Mouse (Mus musculus) kidney, embryonic 14.5 days (tissue): Measurements from ENCODE around the gene Megf11. TPM values are rescaled to one million over a fixed set of nuclear protein-coding genes. Genes with fewer than 3 reads are reported as not detected.
"Not testable (repeated sequence)": the region's sequence is repeated elsewhere in the genome, so short reads cannot be mapped to it uniquely, and the experiment has no call there.

Experiments
- ATAC-seq: fragments of 200-750 bp; cut with Nextera tagmentation; 2 replicates; pipeline ENCODE4 v1.8.0; 2017; ENCODE audit warnings: moderate number of reproducible peaks, mild to moderate bottlenecking, moderate TSS enrichment, moderate library complexity; ENCODE audit not compliant: low FRiP score, low TSS enrichment
- H3K27ac ChIP-seq: fragments of 300-500 bp; sonication (generic); 2 replicates; pipeline ENCODE4 v1.5.1; 2014; ENCODE audit warnings: low read depth, mild to moderate bottlenecking, low read length, moderate library complexity, mixed read lengths
- H3K27me3 ChIP-seq: fragments of 300-500 bp; sonication (generic); 2 replicates; pipeline ENCODE4 v1.6.1; 2014; ENCODE audit warnings: mild to moderate bottlenecking, low read length; ENCODE audit not compliant: control insufficient read depth, insufficient read depth
- H3K36me3 ChIP-seq: fragments of 300-500 bp; sonication (generic); 2 replicates; pipeline ENCODE4 v1.6.1; 2014; ENCODE audit warnings: low read length, mixed read lengths; ENCODE audit not compliant: control insufficient read depth, insufficient read depth
- H3K4me1 ChIP-seq: fragments of 300-500 bp; sonication (generic); 2 replicates; pipeline ENCODE4 v1.6.1; 2014; ENCODE audit warnings: low read length, mixed read lengths; ENCODE audit not compliant: control insufficient read depth, insufficient read depth
- H3K4me2 ChIP-seq: fragments of 300-500 bp; sonication (generic); replicated peaks from 2 replicates; pipeline ENCODE4 v1.6.1; 2014; ENCODE audit warnings: low read depth, mild to moderate bottlenecking, low read length
- H3K4me3 ChIP-seq: fragments of 300-500 bp; sonication (generic); 2 replicates; pipeline ENCODE4 v1.5.1; 2014; ENCODE audit warnings: mild to moderate bottlenecking, low read length
- H3K9ac ChIP-seq: fragments of 300-500 bp; sonication (generic); 2 replicates; pipeline ENCODE4 v1.6.1; 2014; ENCODE audit warnings: low read depth, mild to moderate bottlenecking, low read length, moderate library complexity
- H3K9me3 ChIP-seq: fragments of 300-500 bp; sonication (generic); 2 replicates; pipeline ENCODE4 v1.6.1; 2016; ENCODE audit warnings: low read length; ENCODE audit not compliant: control insufficient read depth
- WGBS: fragments of 180-500 bp; shearing (Covaris S2); extraction: QIAGEN DNeasy Blood & Tissue Kit; methylation state at CpG from one replicate; pipeline ENCODE4 v1.1.7; 2014; 5-methylcytosine and 5-hydroxymethylcytosine counted together
- polyA plus RNA-seq: library from polyadenylated mRNA; unstranded; fragments of >200 nt; fragmentation: Nextera tagmentation; extraction: Ambion mirVana; gene quantifications from 2 replicates; pipeline ENCODE4 v1.2.1, GENCODE M21; 2014

The Megf11 gene
- polyA plus RNA-seq, 1 experiment from 2014 or later: 3.7 TPM

- no peak for ATAC-seq
- no peak overlapping the region for H3K27ac ChIP-seq
- no peak overlapping the region for H3K4me2 ChIP-seq
- 89% methylated on average over 1 of the region's 1 CpGs for WGBS
- no peak overlapping the region for H3K4me3 ChIP-seq
- peaks cover 14% of the 10 kb centered on the region; the same call in 1 of the 2 replicates for H3K4me1 ChIP-seq
- no peaks in the 10 kb centered on the region for H3K36me3 ChIP-seq
- no peak overlapping the region for H3K9ac ChIP-seq
- H3K27me3 ChIP-seq: 0 out of 2 replicates have a peak, but pooled peaks cover 1% of the 10 kb centered on the region
- H3K9me3 ChIP-seq: no peaks in the 10 kb centered on the region
Observed at GRCm38 (mm10) chr9:64470806-64471205, 85.4 kb downstream of the Megf11 start.

- no peak for ATAC-seq
Observed at GRCm38 (mm10) chr9:64471336-64471735, 85.9 kb downstream of the Megf11 start.

GRCm38 (mm10) chr9:64472165-64472564 lies 86.7 kb downstream of the Megf11 start:
- ATAC-seq: no peak
- H3K27ac ChIP-seq: no peak overlapping the region
- WGBS: 42% methylated on average over 2 of the region's 2 CpGs
- 0 out of 2 replicates have a peak, but pooled peaks cover 2% of the 10 kb centered on the region for H3K27me3 ChIP-seq
- peaks cover 18% of the 10 kb centered on the region; the same call in 1 of the 2 replicates for H3K4me1 ChIP-seq
- H3K9me3 ChIP-seq: no peaks in the 10 kb centered on the region
- H3K9ac ChIP-seq: no peak overlapping the region
- no peaks in the 10 kb centered on the region for H3K36me3 ChIP-seq
- H3K4me3 ChIP-seq: no peak overlapping the region
- H3K4me2 ChIP-seq: no peak overlapping the region

More at GRCm38 (mm10) chr9:64471336-64471735, 85.9 kb downstream of the Megf11 start:
- Histone ChIP-seq H3K4me1 (peaks cover 18% of the 10 kb centered on the region; the same call in 1 of the 2 replicates), H3K27me3 (0 out of 2 replicates have a peak, but pooled peaks cover 2% of the 10 kb centered on the region), H3K36me3 (no peaks in the 10 kb centered on the region), H3K4me3 (no peak overlapping the region), H3K4me2 (no peak overlapping the region), H3K9ac (no peak overlapping the region), H3K27ac (no peak overlapping the region), H3K9me3 (no peaks in the 10 kb centered on the region)
- 85% methylated on average over 3 of the region's 3 CpGs for WGBS

- peaks cover 18% of the 10 kb centered on the region; the same call in 1 of the 2 replicates for H3K4me1 ChIP-seq
- no peak overlapping the region for H3K4me2 ChIP-seq
- no peak for ATAC-seq
- H3K27ac ChIP-seq: no peak overlapping the region
- 50% methylated on average over 6 of the region's 6 CpGs for WGBS
- no peak overlapping the region for H3K4me3 ChIP-seq
- H3K9ac ChIP-seq: no peak overlapping the region
- no peaks in the 10 kb centered on the region for H3K9me3 ChIP-seq
- 0 out of 2 replicates have a peak, but pooled peaks cover 2% of the 10 kb centered on the region for H3K27me3 ChIP-seq
- no peaks in the 10 kb centered on the region for H3K36me3 ChIP-seq
Observed at GRCm38 (mm10) chr9:64472743-64473142, 87.3 kb downstream of the Megf11 start.

GRCm38 (mm10) chr9:64473170-64473569 lies 87.7 kb downstream of the Megf11 start:
- 38% methylated on average over 2 of the region's 2 CpGs for WGBS
- Histone ChIP-seq H3K4me3 (no peak overlapping the region), H3K4me2 (no peak overlapping the region), H3K36me3 (no peaks in the 10 kb centered on the region), H3K9ac (no peak overlapping the region), H3K27ac (no peak overlapping the region), H3K27me3 (0 out of 2 replicates have a peak, but pooled peaks cover 2% of the 10 kb centered on the region), H3K4me1 (peaks cover 18% of the 10 kb centered on the region; the same call in 1 of the 2 replicates), H3K9me3 (no peaks in the 10 kb centered on the region)
- ATAC-seq: no peak

- no peaks in the 10 kb centered on the region for H3K36me3 ChIP-seq
- no peak overlapping the region for H3K4me2 ChIP-seq
- no peak overlapping the region for H3K4me3 ChIP-seq
- H3K9me3 ChIP-seq: no peaks in the 10 kb centered on the region
- no peak overlapping the region for H3K27ac ChIP-seq
- ATAC-seq: no peak
- 0 out of 2 replicates have a peak, but pooled peaks cover 2% of the 10 kb centered on the region for H3K27me3 ChIP-seq
- H3K4me1 ChIP-seq: peaks cover 18% of the 10 kb centered on the region; the same call in 1 of the 2 replicates
- WGBS: 53% methylated on average over 4 of the region's 4 CpGs
- no peak overlapping the region for H3K9ac ChIP-seq
Observed at GRCm38 (mm10) chr9:64473695-64474094, 88.3 kb downstream of the Megf11 start.

- no peak overlapping the region for H3K4me3 ChIP-seq
- no peak for ATAC-seq
- no peak overlapping the region for H3K27ac ChIP-seq
- H3K36me3 ChIP-seq: no peaks in the 10 kb centered on the region
- H3K9me3 ChIP-seq: no peaks in the 10 kb centered on the region
- H3K4me2 ChIP-seq: no peak overlapping the region
- H3K27me3 ChIP-seq: 0 out of 2 replicates have a peak, but pooled peaks cover 2% of the 10 kb centered on the region
- WGBS: 40% methylated on average over 4 of the region's 4 CpGs
- peaks cover 18% of the 10 kb centered on the region; the same call in 1 of the 2 replicates for H3K4me1 ChIP-seq
- no peak overlapping the region for H3K9ac ChIP-seq
Observed at GRCm38 (mm10) chr9:64474142-64474541, 88.7 kb downstream of the Megf11 start.

- 0 out of 2 replicates have a peak, but pooled peaks cover 2% of the 10 kb centered on the region for H3K27me3 ChIP-seq
- H3K36me3 ChIP-seq: no peaks in the 10 kb centered on the region
- H3K4me1 ChIP-seq: peaks cover 18% of the 10 kb centered on the region; the same call in 1 of the 2 replicates
- H3K4me2 ChIP-seq: no peak overlapping the region
- no peak overlapping the region for H3K4me3 ChIP-seq
- no peak overlapping the region for H3K27ac ChIP-seq
- 35% methylated on average over 2 of the region's 2 CpGs for WGBS
- H3K9ac ChIP-seq: no peak overlapping the region
- no peak for ATAC-seq
- H3K9me3 ChIP-seq: no peaks in the 10 kb centered on the region
Observed at GRCm38 (mm10) chr9:64475942-64476341, 90.5 kb downstream of the Megf11 start.

GRCm38 (mm10) chr9:64477397-64477796 lies 92.0 kb downstream of the Megf11 start:
- not testable (repeated sequence) for H3K4me2 ChIP-seq, H3K4me3 ChIP-seq, H3K27ac ChIP-seq, H3K9ac ChIP-seq, H3K27me3 ChIP-seq, ATAC-seq, H3K9me3 ChIP-seq, H3K36me3 ChIP-seq
- WGBS: 84% methylated on average over 7 of the region's 7 CpGs
- H3K4me1 ChIP-seq: peaks cover 18% of the 10 kb centered on the region; the same call in 1 of the 2 replicates
